8 mouse cellular contexts compared by ENCODE assay signal in genomic region chr1:135132473-135132872, GRCm38 (mm10). TPM values are rescaled to one million over a fixed set of nuclear protein-coding genes. Genes with fewer than 3 reads are reported as not detected.
DNase-seq lines count a peak whose midpoint lies in the region; ATAC-seq and TF ChIP-seq lines count a peak whose summit lies in the region.

Gene Ptpn7, plus strand, starts transcription at chr1:135132700.

- peaks cover 5% of the 10 kb centered on the region; the same call in 1 of the 2 replicates for H3K27me3 ChIP-seq in lung, embryonic 16.5 days (ENCODE audit: control insufficient read depth, insufficient read depth, low read depth, low read length)

- H3K4me1 ChIP-seq in bone marrow, adult 2 months (ENCODE audit: control insufficient read depth, insufficient read depth, low read length), result peaks cover 15% of the 10 kb centered on the region
- peaks cover 2% of the 10 kb centered on the region; the same call in 1 of the 2 replicates for H3K4me1 ChIP-seq in lung, embryonic 16.5 days (replicated peaks; ENCODE audit: control insufficient read depth, insufficient read depth, low read length)

- intact Hi-C loops in gastrocnemius, adult 2 months (cut with DNase I), result no loop called here

- no peaks in the 10 kb centered on the region for H3K36me3 ChIP-seq in lung, embryonic 16.5 days (ENCODE audit: control insufficient read depth, insufficient read depth, low read length)

- peak; percentile 94 for TF ChIP-seq CTCF in bone marrow, adult 2 months (IDR thresholded peaks at IDR 0.05; ENCODE audit: control insufficient read depth, insufficient read depth, low read length)
- peak; percentile 64 for TF ChIP-seq CTCF in gastrocnemius, adult 2 months (IDR thresholded peaks at IDR 0.05)

- ATAC-seq in lung, embryonic 16.5 days (ENCODE audit: low read depth), result peak; percentile 56

- TF ChIP-seq POLR2A in bone marrow, adult 2 months (IDR thresholded peaks at IDR 0.05; ENCODE audit: borderline replicate concordance, control insufficient read depth, low read depth, low read length), result peak; percentile 89; the same call in 1 of the 2 replicates

- 0% methylated on average over 10 of the region's 10 CpGs for WGBS in bone marrow, adult 2 months
- WGBS in lung, embryonic 16.5 days, result 26% methylated on average over 10 of the region's 10 CpGs

- peak; percentile 57 for DNase-seq in embryo, embryonic 11 days
- no peak for DNase-seq in embryo, embryonic 10.5 days (ENCODE audit: low spot score)
- peak; percentile 88 for DNase-seq in A20 (ENCODE audit: low read depth, low spot score)
- peak; percentile 74 for DNase-seq in gastrocnemius, adult 2 months
- peak; percentile 60 for DNase-seq in kidney, adult 18-20 months
- DNase-seq in spleen, postnatal 10 days (ENCODE audit: low spot score in 2 of 2), result peak; percentile 73 to 93

- H3K9me3 ChIP-seq in lung, embryonic 16.5 days (ENCODE audit: control insufficient read depth, low read length), result no peaks in the 10 kb centered on the region

- peak within 1 kb of the TSS; percentile 12; the same call in 1 of the 2 replicates for H3K4me2 ChIP-seq in lung, embryonic 16.5 days (ENCODE audit: low read depth, low read length)

- peak within 1 kb of the TSS; percentile 90 for H3K27ac ChIP-seq in bone marrow, adult 2 months (ENCODE audit: control insufficient read depth, insufficient read depth, low read depth, low read length, poor library complexity)
- peak within 1 kb of the TSS; percentile 51; the same call in 1 of the 2 replicates for H3K27ac ChIP-seq in gastrocnemius, adult 2 months
- H3K27ac ChIP-seq in lung, embryonic 16.5 days (ENCODE audit: low read length), result peak within 1 kb of the TSS; percentile 48

- H3K9ac ChIP-seq in lung, embryonic 16.5 days (ENCODE audit: low read length), result peak within 1 kb of the TSS; percentile 1; the same call in 1 of the 2 replicates

- peak within 1 kb of the TSS; percentile 51 for H3K4me3 ChIP-seq in bone marrow, adult 2 months (replicated peaks; ENCODE audit: control insufficient read depth, low read depth, low read length)
- H3K4me3 ChIP-seq in gastrocnemius, adult 2 months, result peak within 1 kb of the TSS; percentile 28
- H3K4me3 ChIP-seq in lung, embryonic 16.5 days (ENCODE audit: low read length), result no peak within 1 kb of the TSS

RNA-seq across cellular contexts. Expression of gene Ptpn7, which starts in this region (rescaled TPM):
- polyA plus RNA-seq in bone marrow, adult 2 months (2011; ENCODE audit: insufficient read depth, insufficient read length, low replicate concordance, missing spikeins), result 17.0 and 27.6 TPM in 2 replicates
- total RNA-seq in gastrocnemius, adult 2 months (2021), result under 1 TPM in 1 of 2 experiments, not detected in 1; 0.17 TPM
- polyA plus RNA-seq in lung, embryonic 16.5 days (2015; fragmentation: Nextera tagmentation; extraction: Ambion mirVana), result 4.4 and 6.1 TPM in 2 replicates

Comparison
In these comparisons a context has a peak if more than half of its experiments do, and no peak if none do; other contexts are left out.
1. Peak in DNase-seq, H3K4me3 ChIP-seq and H3K27ac ChIP-seq in gastrocnemius, adult 2 months; RNA of the gene not detected or under 1 TPM.